Mouse (Mus musculus): ENCODE results near the gene Gm2022.
"Not testable (repeated sequence)": the region's sequence is repeated elsewhere in the genome, so short reads cannot be mapped to it uniquely, and the experiment has no call there.

Gm2022 gene

DNA sequence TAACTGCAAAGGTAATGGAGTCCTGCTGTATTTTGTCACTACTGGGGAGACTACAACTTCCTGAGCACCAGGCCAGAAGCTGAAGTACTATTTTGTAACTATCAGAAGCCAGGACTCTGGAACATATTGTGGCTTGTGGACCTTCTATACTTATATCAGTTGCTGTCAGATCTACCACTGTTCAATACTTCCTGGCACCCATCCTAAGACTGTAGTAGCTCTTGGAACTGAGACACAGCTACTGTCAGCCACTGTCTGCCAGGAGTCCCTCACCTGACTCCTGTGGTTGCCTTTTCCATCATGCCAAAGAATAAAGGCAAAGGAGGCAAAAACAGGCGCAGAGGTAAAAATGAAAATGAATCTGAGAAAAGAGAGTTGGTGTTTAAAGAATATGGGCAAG is at the start of gene Gm2022:
Gene Gm2022 (plus strand): TSS at position 301 of the 400 bp plus-strand sequence.
- DNase-seq (ENCODE audit: low spot score in 2 of 2), result not testable (repeated sequence)

DNA sequence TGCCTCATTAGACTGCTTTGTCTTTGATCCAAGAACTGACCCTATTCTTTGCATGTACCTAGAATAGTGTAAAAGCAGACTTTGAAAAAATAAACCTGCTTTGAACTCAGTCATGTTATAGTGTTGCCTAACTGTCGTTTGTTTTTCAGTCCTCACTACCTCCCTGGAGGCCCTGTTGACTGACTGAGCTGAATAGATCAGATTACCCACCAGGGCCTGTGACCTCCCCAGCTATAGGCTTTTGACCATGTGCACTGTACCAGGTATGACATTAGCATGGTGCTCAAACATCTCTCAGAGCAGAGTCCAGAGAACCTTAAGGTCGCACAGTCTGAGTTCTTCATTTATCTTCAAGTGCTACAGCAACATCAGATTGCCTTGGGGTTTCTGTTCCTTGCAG is 44.5 kb upstream of the Gm2022 start:
- not testable (repeated sequence) for DNase-seq (ENCODE audit: low spot score in 2 of 2)

DNA sequence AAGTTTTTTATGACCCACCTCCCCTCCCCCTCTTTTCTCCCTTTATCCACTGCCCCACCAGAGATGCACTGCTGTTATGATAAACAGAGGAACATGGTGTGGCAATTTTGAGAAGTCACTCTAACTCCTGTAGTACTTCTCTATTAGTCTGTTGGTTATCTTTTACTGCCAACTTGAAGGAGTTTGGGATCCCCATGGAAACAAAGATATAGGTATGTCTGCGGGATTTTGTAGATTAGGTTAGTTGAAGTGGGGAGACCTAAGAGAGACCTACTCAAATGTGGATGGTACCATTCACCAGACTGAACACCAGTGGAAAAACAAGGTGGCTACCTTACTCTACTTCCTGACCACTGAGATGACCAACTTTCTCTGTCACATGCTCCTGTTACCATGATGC is 39.1 kb upstream of the Gm2022 start:
- not testable (repeated sequence) for DNase-seq (ENCODE audit: low spot score in 2 of 2)

DNA sequence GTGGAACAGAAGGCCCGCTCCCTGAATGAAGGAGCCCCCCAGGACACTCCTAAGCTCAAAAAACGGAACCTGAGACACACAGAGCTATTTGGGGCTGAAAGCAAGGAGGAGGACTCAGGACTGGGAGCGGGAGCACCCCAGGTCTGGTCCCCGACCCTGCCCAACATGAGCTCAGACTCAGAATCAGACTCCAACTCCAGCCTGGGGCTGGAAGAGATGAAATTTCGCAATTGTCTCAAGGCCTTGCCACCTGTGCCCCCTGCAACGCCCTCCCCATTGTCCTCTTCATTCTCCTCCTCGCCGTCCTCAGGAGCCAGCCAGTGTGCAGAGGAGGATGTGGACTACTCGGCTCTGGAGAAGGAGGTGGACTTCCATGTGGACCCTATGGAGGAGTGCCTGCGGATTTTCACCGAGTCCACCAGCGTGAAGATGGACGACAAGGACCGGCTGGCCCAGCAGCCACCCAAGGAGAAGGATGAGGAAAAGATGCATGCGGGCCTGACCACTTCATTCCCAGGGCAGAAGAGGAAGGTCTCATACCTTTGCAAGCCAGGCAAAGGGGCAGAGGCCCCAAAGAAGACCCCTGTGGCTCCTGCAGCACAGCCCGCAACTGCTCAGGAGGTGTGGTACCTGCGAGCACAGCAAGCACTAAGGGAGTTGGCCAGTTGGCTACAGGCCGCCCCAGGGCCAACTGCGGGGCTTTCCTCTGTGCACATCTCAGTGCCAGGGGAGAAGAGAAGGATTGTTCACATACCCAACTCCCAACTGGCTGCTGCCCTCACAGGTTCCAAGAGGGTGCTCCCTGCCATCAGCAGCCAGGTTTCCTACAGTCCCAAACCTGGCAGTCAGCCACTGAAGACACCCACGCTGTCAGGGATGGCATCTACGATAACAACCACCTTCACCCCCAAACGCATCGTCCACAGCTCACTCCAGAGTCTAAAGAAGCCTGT is 33.2 kb upstream of the Gm2022 start:
- not testable (repeated sequence) for DNase-seq (ENCODE audit: low spot score in 2 of 2)

DNA sequence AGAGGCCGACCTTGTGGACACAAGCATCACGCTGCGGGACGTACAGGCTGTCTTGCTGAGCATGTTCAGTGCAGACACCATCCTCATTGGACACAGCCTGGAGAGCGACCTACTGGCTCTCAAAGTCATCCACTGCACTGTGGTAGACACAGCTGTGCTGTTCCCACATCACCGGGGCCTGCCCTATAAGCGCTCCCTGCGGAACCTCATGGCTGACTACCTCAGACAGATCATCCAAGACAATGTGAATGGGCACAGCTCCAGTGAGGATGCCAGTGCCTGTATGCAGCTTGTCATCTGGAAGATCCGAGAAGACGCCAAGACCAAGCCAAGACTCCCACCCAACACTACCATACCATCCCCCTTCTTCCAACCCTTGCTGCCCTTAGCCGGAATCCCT is 31.5 kb upstream of the Gm2022 start:
- not testable (repeated sequence) for DNase-seq (ENCODE audit: low spot score in 2 of 2)

- DNase-seq (ENCODE audit: low spot score in 2 of 2), result not testable (repeated sequence)
Observed at GRCm38 (mm10) chr12:87864048-87864447, 31.1 kb upstream of the Gm2022 start.

- not testable (repeated sequence) for DNase-seq (ENCODE audit: low spot score in 2 of 2)
Observed at GRCm38 (mm10) chr12:87873772-87874171, 21.4 kb upstream of the Gm2022 start, which contains the start of gene Gm2016. Gene Gm2016 (plus strand): TSS chr12:87874072.

GRCm38 (mm10) chr12:87919721-87920120 is 24.6 kb downstream of the Gm2022 start, which contains the start of gene Gm2035:
Gene Gm2035 (minus strand): TSS chr12:87919857.
- not testable (repeated sequence) for DNase-seq (ENCODE audit: low spot score in 2 of 2)

Data from urinary bladder, postnatal 36 days (tissue).